Mouse (Mus musculus) neural tube, embryonic 14.5 days (tissue): ENCODE measurements around the gene Hunk. TPM values are rescaled to one million over a fixed set of nuclear protein-coding genes. Genes with fewer than 3 reads are reported as not detected.

Experiments used
- ATAC-seq: fragments of 200-750 bp; cut with Nextera tagmentation; 2 replicates; pipeline ENCODE4 v1.8.0; 2017; ENCODE audit warnings: low read depth, mild to moderate bottlenecking, moderate TSS enrichment, moderate library complexity
- H3K27ac ChIP-seq: fragments of 300-500 bp; sonication (generic); 2 replicates; pipeline ENCODE4 v1.5.1; 2014; ENCODE audit warnings: low read depth, mild to moderate bottlenecking, control low read depth, low read length, moderate library complexity, mixed read lengths
- H3K27me3 ChIP-seq: fragments of 300-500 bp; sonication (generic); 2 replicates; pipeline ENCODE4 v1.6.1; 2014; ENCODE audit warnings: low read length; ENCODE audit not compliant: control insufficient read depth, insufficient read depth
- H3K36me3 ChIP-seq: fragments of 300-500 bp; sonication (generic); 2 replicates; pipeline ENCODE4 v1.6.1; 2014; ENCODE audit warnings: low read length, mixed read lengths; ENCODE audit not compliant: control insufficient read depth, insufficient read depth
- H3K4me1 ChIP-seq: fragments of 300-500 bp; sonication (generic); 2 replicates; pipeline ENCODE4 v1.6.1; 2014; ENCODE audit warnings: low read length; ENCODE audit not compliant: control insufficient read depth, insufficient read depth
- H3K4me2 ChIP-seq: fragments of 300-500 bp; sonication (generic); 2 replicates; pipeline ENCODE4 v1.6.1; 2014; ENCODE audit warnings: mild to moderate bottlenecking, low read depth, low read length, control low read depth
- H3K4me3 ChIP-seq: fragments of 300-500 bp; sonication (generic); 2 replicates; pipeline ENCODE4 v1.5.1; 2014; ENCODE audit warnings: low read depth, low read length, control low read depth, mixed read lengths
- H3K9ac ChIP-seq: fragments of 300-500 bp; sonication (generic); replicated peaks from 2 replicates; pipeline ENCODE4 v1.6.1; 2014; ENCODE audit warnings: low read depth, mild to moderate bottlenecking, control low read depth, low read length, mixed read lengths
- H3K9me3 ChIP-seq: fragments of 300-500 bp; sonication (generic); 2 replicates; pipeline ENCODE4 v1.6.1; 2016; ENCODE audit warnings: low read length; ENCODE audit not compliant: control insufficient read depth
- WGBS: fragments of 180-500 bp; shearing (Covaris S2); extraction: QIAGEN DNeasy Blood & Tissue Kit; methylation state at CpG from one replicate; pipeline ENCODE4 v1.1.7; 2014; 5-methylcytosine and 5-hydroxymethylcytosine counted together
- polyA plus RNA-seq: library from polyadenylated mRNA; unstranded; fragments of >200 nt; fragmentation: Nextera tagmentation; extraction: Ambion mirVana; gene quantifications from 2 replicates; pipeline ENCODE4 v1.2.1, GENCODE M21; 2014

Gene Hunk
- 7.4 and 8.0 TPM in 2 replicates for polyA plus RNA-seq

- peak within 1 kb of the TSS; percentile 82 for H3K27ac ChIP-seq
- peak; percentile 83 for ATAC-seq
- no peaks in the 10 kb centered on the region for H3K27me3 ChIP-seq
- no peaks in the 10 kb centered on the region for H3K36me3 ChIP-seq
- H3K4me1 ChIP-seq, result peaks cover 22% of the 10 kb centered on the region
- WGBS, result under 1% methylated on average over 76 of the region's 101 CpGs
- peak within 1 kb of the TSS; percentile 82 for H3K9ac ChIP-seq
- H3K4me2 ChIP-seq, result peak within 1 kb of the TSS; percentile 83
- peak within 1 kb of the TSS; percentile 91 for H3K4me3 ChIP-seq
- no peaks in the 10 kb centered on the region for H3K9me3 ChIP-seq
Observed at GRCm38 (mm10) chr16:90385688-90386513, at the start of gene Hunk. Hunk (plus strand) TSS chr16:90386013.

- Histone ChIP-seq H3K27me3 (no peaks in the 10 kb centered on the region), H3K4me3 (no peak overlapping the region), H3K36me3 (no peaks in the 10 kb centered on the region), H3K27ac (no peak overlapping the region), H3K4me2 (no peak overlapping the region), H3K4me1 (no peaks in the 10 kb centered on the region), H3K9me3 (no peaks in the 10 kb centered on the region), H3K9ac (no peak overlapping the region)
- WGBS, result 82% methylated on average over 6 of the region's 6 CpGs
- ATAC-seq, result no peak
Observed at GRCm38 (mm10) chr16:90339026-90339425, 46.8 kb upstream of the Hunk start.

- ATAC-seq, result no peak
- WGBS, result 86% methylated on average over 5 of the region's 5 CpGs
Observed at GRCm38 (mm10) chr16:90341086-90341485, 44.7 kb upstream of the Hunk start.

DNA sequence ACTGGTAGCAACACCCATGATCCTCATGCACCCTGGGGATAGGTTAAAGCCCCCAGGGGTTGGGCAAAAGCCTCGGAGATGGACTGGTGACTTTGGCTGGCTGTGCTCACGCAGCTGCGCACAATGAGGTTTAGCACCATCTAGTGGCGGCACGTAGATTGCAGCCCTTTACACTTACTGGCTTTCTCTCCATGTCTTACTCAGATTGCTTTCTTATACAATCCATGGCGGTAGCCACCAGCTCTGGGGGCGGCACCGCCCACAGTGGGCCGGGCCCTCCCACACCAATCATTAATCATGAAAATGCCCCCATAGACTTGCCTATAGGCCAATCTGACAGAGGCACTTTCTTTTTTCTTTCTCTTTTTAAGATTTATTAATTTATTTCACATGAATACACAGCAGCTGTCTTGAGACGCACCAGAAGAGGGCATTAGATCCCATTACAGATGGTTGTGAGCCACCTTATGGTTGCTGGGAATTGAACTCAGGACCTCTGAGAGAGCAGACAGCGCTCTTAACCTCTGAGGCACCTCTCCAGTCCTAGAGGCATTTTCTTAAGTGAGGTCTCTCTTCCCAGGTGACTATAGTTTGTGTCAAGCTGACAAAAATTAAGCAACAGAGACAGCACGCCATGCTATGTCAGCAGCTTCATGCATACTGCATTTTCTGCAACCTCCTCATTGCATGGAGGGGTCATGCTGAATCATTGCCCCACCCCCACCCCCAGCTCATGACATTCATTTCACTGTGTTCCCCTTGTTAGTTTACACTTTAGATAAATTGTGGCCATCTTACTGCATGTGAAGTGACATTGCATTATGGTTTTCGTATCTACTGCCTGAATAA lies 35.9 kb upstream of the Hunk start:
- Histone ChIP-seq H3K4me2 (peak overlapping the region; percentile 14; the same call in 1 of the 2 replicates), H3K9me3 (no peaks in the 10 kb centered on the region), H3K36me3 (no peaks in the 10 kb centered on the region), H3K27me3 (no peaks in the 10 kb centered on the region), H3K4me3 (no peak overlapping the region), H3K4me1 (no peaks in the 10 kb centered on the region), H3K27ac (no peak overlapping the region), H3K9ac (no peak overlapping the region)
- 33% methylated on average over 10 of the region's 13 CpGs for WGBS
- ATAC-seq, result peak; percentile 96

More at GRCm38 (mm10) chr16:90341086-90341485, 44.7 kb upstream of the Hunk start:
- Histone ChIP-seq H3K4me2 (no peak overlapping the region), H3K9ac (no peak overlapping the region), H3K36me3 (no peaks in the 10 kb centered on the region), H3K4me1 (no peaks in the 10 kb centered on the region), H3K9me3 (no peaks in the 10 kb centered on the region), H3K27me3 (no peaks in the 10 kb centered on the region), H3K4me3 (no peak overlapping the region), H3K27ac (no peak overlapping the region)

DNA sequence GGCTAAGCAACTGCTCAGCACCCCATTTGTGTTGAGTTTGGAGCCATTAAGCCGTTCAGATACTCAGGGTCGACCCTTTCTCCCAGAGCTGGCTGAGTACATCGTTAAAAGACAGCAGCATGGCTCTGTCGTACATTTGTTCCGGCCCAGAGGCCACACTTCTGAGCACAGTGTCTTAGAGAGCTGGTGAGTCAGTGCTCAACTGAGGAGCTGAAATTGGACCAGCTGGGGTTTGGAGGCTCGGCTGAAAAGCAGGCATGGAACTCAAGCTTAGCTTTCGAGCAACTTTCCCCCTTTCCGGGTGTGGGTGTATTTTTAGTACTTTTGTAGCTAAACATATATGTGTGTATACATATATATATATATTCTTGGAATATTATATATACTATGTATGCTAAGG lies 34.1 kb upstream of the Hunk start:
- no peak for ATAC-seq
- Histone ChIP-seq H3K36me3 (no peaks in the 10 kb centered on the region), H3K27me3 (no peaks in the 10 kb centered on the region), H3K4me1 (no peaks in the 10 kb centered on the region), H3K9me3 (no peaks in the 10 kb centered on the region), H3K4me2 (no peak overlapping the region), H3K4me3 (no peak overlapping the region), H3K27ac (no peak overlapping the region), H3K9ac (no peak overlapping the region)
- whole genome bisulfite sequencing, result 38% methylated on average over 8 of the region's 8 CpGs

DNA sequence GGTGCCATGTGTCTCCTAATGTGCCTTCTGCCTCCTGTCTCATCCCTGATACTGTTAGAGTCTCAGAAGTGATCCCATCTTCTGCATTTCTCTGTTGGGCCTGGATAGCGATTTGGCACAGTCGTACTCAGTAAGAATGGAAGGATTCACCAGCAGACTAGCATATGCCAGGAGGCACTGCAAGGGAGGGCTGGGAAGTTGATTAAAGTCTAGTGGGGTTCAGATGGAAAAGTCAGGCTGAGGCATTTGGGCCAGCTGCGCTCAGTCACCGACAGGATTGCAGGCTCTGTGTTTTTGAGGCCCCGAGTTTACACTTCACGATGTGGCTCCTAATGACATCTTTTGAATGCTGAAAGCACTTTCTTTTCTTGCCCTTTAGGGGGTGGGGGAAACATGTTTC lies 33.1 kb upstream of the Hunk start:
- Histone ChIP-seq H3K9me3 (no peaks in the 10 kb centered on the region), H3K27ac (no peak overlapping the region), H3K4me3 (no peak overlapping the region), H3K36me3 (no peaks in the 10 kb centered on the region), H3K4me1 (no peaks in the 10 kb centered on the region), H3K9ac (no peak overlapping the region), H3K4me2 (no peak overlapping the region), H3K27me3 (no peaks in the 10 kb centered on the region)
- ATAC-seq, result peak; percentile 42
- 38% methylated on average over 6 of the region's 6 CpGs for WGBS

DNA sequence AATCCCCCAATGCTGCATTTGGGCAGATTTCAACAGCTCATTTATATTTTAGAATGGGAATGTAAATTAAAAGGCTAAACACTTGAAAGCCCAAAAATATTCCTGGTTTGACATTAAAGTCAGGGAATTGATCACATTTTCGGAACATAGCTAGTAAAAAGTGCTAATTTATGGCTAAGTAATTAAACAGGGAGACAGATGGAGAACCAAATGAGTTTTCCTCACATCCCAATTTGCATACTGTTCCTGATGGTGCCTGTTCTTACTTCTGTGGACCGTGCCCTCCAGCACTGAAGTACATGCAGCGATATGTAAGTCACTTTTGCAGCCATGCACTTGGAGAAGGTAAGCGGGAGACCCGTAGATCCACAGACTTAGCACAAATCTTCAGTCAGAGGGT lies 32.7 kb upstream of the Hunk start:
- H3K4me1 ChIP-seq, result no peaks in the 10 kb centered on the region
- H3K27ac ChIP-seq, result no peak overlapping the region
- H3K9me3 ChIP-seq, result no peaks in the 10 kb centered on the region
- H3K9ac ChIP-seq, result no peak overlapping the region
- 59% methylated on average over 5 of the region's 5 CpGs for WGBS
- H3K27me3 ChIP-seq, result no peaks in the 10 kb centered on the region
- 0 out of 2 replicates have a peak, but pooled peaks have one; percentile 38 for ATAC-seq
- no peaks in the 10 kb centered on the region for H3K36me3 ChIP-seq
- no peak overlapping the region for H3K4me3 ChIP-seq
- no peak overlapping the region for H3K4me2 ChIP-seq

GRCm38 (mm10) chr16:90359329-90359728 lies 26.5 kb upstream of the Hunk start:
- Histone ChIP-seq H3K27me3 (no peaks in the 10 kb centered on the region), H3K27ac (no peak overlapping the region), H3K9ac (no peak overlapping the region), H3K4me1 (no peaks in the 10 kb centered on the region), H3K36me3 (no peaks in the 10 kb centered on the region), H3K4me2 (no peak overlapping the region), H3K4me3 (no peak overlapping the region), H3K9me3 (no peaks in the 10 kb centered on the region)
- 83% methylated on average over 9 of the region's 9 CpGs for WGBS
- no peak for ATAC-seq

- Histone ChIP-seq H3K9me3 (no peaks in the 10 kb centered on the region), H3K4me2 (no peak overlapping the region), H3K9ac (no peak overlapping the region), H3K27ac (no peak overlapping the region), H3K36me3 (no peaks in the 10 kb centered on the region), H3K27me3 (no peaks in the 10 kb centered on the region), H3K4me1 (no peaks in the 10 kb centered on the region), H3K4me3 (no peak overlapping the region)
- no peak for ATAC-seq
- WGBS, result 11% methylated on average over 4 of the region's 4 CpGs
Observed at GRCm38 (mm10) chr16:90359750-90360149, 26.1 kb upstream of the Hunk start.
